Mouse (Mus musculus) midbrain, embryonic 12.5 days (tissue): Measurements from ENCODE around the gene Pde2a. TPM values are rescaled to one million over a fixed set of nuclear protein-coding genes. Genes with fewer than 3 reads are reported as not detected.
A peak's percentile ranks its signal among the peaks of the same experiment; 100 is the strongest.

ENCODE experiments used
- ATAC-seq: fragments of 200-750 bp; cut with Nextera tagmentation; 2 replicates; pipeline ENCODE4 v1.8.0; 2017; ENCODE audit warnings: low read depth, moderate TSS enrichment, moderate library complexity; ENCODE audit not compliant: low FRiP score
- H3K27ac ChIP-seq: fragments of 300-500 bp; sonication (generic); replicated peaks from 2 replicates; pipeline ENCODE4 v1.5.1; 2016; ENCODE audit warnings: mild to moderate bottlenecking
- H3K27me3 ChIP-seq: fragments of 300-500 bp; sonication (generic); 2 replicates; pipeline ENCODE4 v1.6.1; 2016; ENCODE audit warnings: mild to moderate bottlenecking
- H3K36me3 ChIP-seq: fragments of 300-500 bp; sonication (generic); 2 replicates; pipeline ENCODE4 v1.6.1; 2016
- H3K4me1 ChIP-seq: fragments of 300-500 bp; sonication (generic); 2 replicates; pipeline ENCODE4 v1.6.1; 2016
- H3K4me2 ChIP-seq: fragments of 300-500 bp; sonication (generic); replicated peaks from 2 replicates; pipeline ENCODE4 v1.6.1; 2016; ENCODE audit warnings: mild to moderate bottlenecking, moderate library complexity
- H3K4me3 ChIP-seq: fragments of 300-500 bp; sonication (generic); 2 replicates; pipeline ENCODE4 v1.5.1; 2016; ENCODE audit warnings: mild to moderate bottlenecking
- H3K9ac ChIP-seq: fragments of 300-500 bp; sonication (generic); replicated peaks from 2 replicates; pipeline ENCODE4 v1.6.1; 2016; ENCODE audit warnings: mild to moderate bottlenecking, moderate library complexity
- H3K9me3 ChIP-seq: fragments of 300-500 bp; sonication (generic); 2 replicates; pipeline ENCODE4 v1.6.1; 2016; ENCODE audit warnings: mild to moderate bottlenecking
- WGBS: fragments of 180-500 bp; shearing (Covaris S2); methylation state at CpG from one replicate; pipeline ENCODE4 v1.1.7; 2016; 5-methylcytosine and 5-hydroxymethylcytosine counted together
- polyA plus RNA-seq: library from polyadenylated mRNA; unstranded; fragments of >200 nt; fragmentation: Nextera tagmentation; extraction: Ambion mirVana; gene quantifications from 2 replicates; pipeline ENCODE4 v1.2.1, GENCODE M21; 2016

Pde2a gene
- polyA plus RNA-seq, 1 experiment from 2014 or later, result 16.1 TPM

GRCm38 (mm10) chr7:101385331-101385733 lies 36.2 kb upstream of the Pde2a start:
- Histone ChIP-seq H3K27ac (no peak overlapping the region), H3K27me3 (no peaks in the 10 kb centered on the region), H3K4me1 (peaks cover 11% of the 10 kb centered on the region; the same call in 1 of the 2 replicates), H3K4me3 (no peak overlapping the region), H3K9me3 (no peaks in the 10 kb centered on the region), H3K9ac (no peak overlapping the region), H3K4me2 (no peak overlapping the region), H3K36me3 (no peaks in the 10 kb centered on the region)
- 48% methylated on average over 6 of the region's 6 CpGs for WGBS
- ATAC-seq, result no peak

GRCm38 (mm10) chr7:101385866-101386452 lies 35.5 kb upstream of the Pde2a start:
- no peaks in the 10 kb centered on the region for H3K27me3 ChIP-seq
- ATAC-seq, result no peak
- 76% methylated on average over 6 of the region's 10 CpGs for whole genome bisulfite sequencing

GRCm38 (mm10) chr7:101389256-101389655 lies 32.2 kb upstream of the Pde2a start:
- Histone ChIP-seq H3K4me1 (peaks cover 24% of the 10 kb centered on the region; the same call in 1 of the 2 replicates), H3K9ac (no peak overlapping the region), H3K27me3 (no peaks in the 10 kb centered on the region), H3K4me2 (no peak overlapping the region), H3K9me3 (no peaks in the 10 kb centered on the region), H3K27ac (no peak overlapping the region), H3K36me3 (no peaks in the 10 kb centered on the region), H3K4me3 (no peak overlapping the region)
- 94% methylated on average over 6 of the region's 6 CpGs for WGBS
- no peak for ATAC-seq

More at GRCm38 (mm10) chr7:101385866-101386452, 35.5 kb upstream of the Pde2a start:
- H3K27ac ChIP-seq, result no peak overlapping the region
- H3K9ac ChIP-seq, result no peak overlapping the region
- no peak overlapping the region for H3K4me2 ChIP-seq
- H3K4me3 ChIP-seq, result no peak overlapping the region
- H3K4me1 ChIP-seq, result peaks cover 11% of the 10 kb centered on the region; the same call in 1 of the 2 replicates
- H3K9me3 ChIP-seq, result no peaks in the 10 kb centered on the region
- no peaks in the 10 kb centered on the region for H3K36me3 ChIP-seq

- 72% methylated on average over 4 of the region's 4 CpGs for WGBS
- Histone ChIP-seq H3K4me2 (no peak overlapping the region), H3K4me3 (no peak overlapping the region)
Observed at GRCm38 (mm10) chr7:101391909-101392479, 29.5 kb upstream of the Pde2a start.

GRCm38 (mm10) chr7:101393015-101393414 lies 28.5 kb upstream of the Pde2a start:
- ATAC-seq, result no peak
- Histone ChIP-seq H3K4me2 (no peak overlapping the region), H3K4me3 (no peak overlapping the region), H3K36me3 (no peaks in the 10 kb centered on the region), H3K27ac (no peak overlapping the region), H3K27me3 (no peaks in the 10 kb centered on the region), H3K9me3 (no peaks in the 10 kb centered on the region), H3K9ac (no peak overlapping the region), H3K4me1 (peaks cover 17% of the 10 kb centered on the region; the same call in 1 of the 2 replicates)
- WGBS, result 68% methylated on average over 4 of the region's 4 CpGs

More at GRCm38 (mm10) chr7:101391909-101392479, 29.5 kb upstream of the Pde2a start:
- H3K4me1 ChIP-seq, result peaks cover 17% of the 10 kb centered on the region; the same call in 1 of the 2 replicates
- H3K27ac ChIP-seq, result no peak overlapping the region
- no peaks in the 10 kb centered on the region for H3K27me3 ChIP-seq
- H3K9ac ChIP-seq, result no peak overlapping the region
- ATAC-seq, result no peak
- H3K9me3 ChIP-seq, result no peaks in the 10 kb centered on the region
- H3K36me3 ChIP-seq, result no peaks in the 10 kb centered on the region

GRCm38 (mm10) chr7:101393694-101394504 lies 27.6 kb upstream of the Pde2a start:
- Histone ChIP-seq H3K4me3 (no peak overlapping the region), H3K9me3 (no peaks in the 10 kb centered on the region), H3K9ac (0 out of 2 replicates have a peak overlapping the region, but pooled peaks have one; percentile 8), H3K36me3 (no peaks in the 10 kb centered on the region), H3K4me1 (peaks cover 17% of the 10 kb centered on the region; the same call in 1 of the 2 replicates), H3K27me3 (no peaks in the 10 kb centered on the region), H3K27ac (no peak overlapping the region; the same call in 1 of the 2 replicates), H3K4me2 (no peak overlapping the region)
- 40% methylated on average over 8 of the region's 8 CpGs for WGBS
- peak; percentile 64 for ATAC-seq

- no peak overlapping the region for H3K4me3 ChIP-seq
- H3K4me1 ChIP-seq, result peaks cover 17% of the 10 kb centered on the region; the same call in 1 of the 2 replicates
- no peak overlapping the region; the same call in 1 of the 2 replicates for H3K27ac ChIP-seq
- H3K27me3 ChIP-seq, result no peaks in the 10 kb centered on the region
- no peak overlapping the region for H3K9ac ChIP-seq
- 0 out of 2 replicates have a peak, but pooled peaks have one; percentile 6 for ATAC-seq
- no peaks in the 10 kb centered on the region for H3K36me3 ChIP-seq
- no peak overlapping the region for H3K4me2 ChIP-seq
- 50% methylated on average over 3 of the region's 3 CpGs for WGBS
- H3K9me3 ChIP-seq, result no peaks in the 10 kb centered on the region
Observed at GRCm38 (mm10) chr7:101394569-101394968, 26.9 kb upstream of the Pde2a start.

- H3K27me3 ChIP-seq, result no peaks in the 10 kb centered on the region
- no peaks in the 10 kb centered on the region for H3K36me3 ChIP-seq
- H3K4me3 ChIP-seq, result no peak overlapping the region
- WGBS, result 91% methylated on average over 2 of the region's 2 CpGs
- ATAC-seq, result no peak
- no peak overlapping the region for H3K9ac ChIP-seq
- H3K4me1 ChIP-seq, result peaks cover 17% of the 10 kb centered on the region; the same call in 1 of the 2 replicates
- no peaks in the 10 kb centered on the region for H3K9me3 ChIP-seq
- no peak overlapping the region for H3K27ac ChIP-seq
- H3K4me2 ChIP-seq, result no peak overlapping the region
Observed at GRCm38 (mm10) chr7:101395471-101395870, 26.0 kb upstream of the Pde2a start.

GRCm38 (mm10) chr7:101397175-101397574 lies 24.3 kb upstream of the Pde2a start:
- Histone ChIP-seq H3K4me3 (no peak overlapping the region), H3K4me2 (no peak overlapping the region), H3K9ac (no peak overlapping the region), H3K27ac (no peak overlapping the region), H3K27me3 (no peaks in the 10 kb centered on the region), H3K9me3 (no peaks in the 10 kb centered on the region), H3K4me1 (peaks cover 17% of the 10 kb centered on the region; the same call in 1 of the 2 replicates), H3K36me3 (no peaks in the 10 kb centered on the region)
- no peak for ATAC-seq
- 91% methylated on average over 4 of the region's 4 CpGs for WGBS

GRCm38 (mm10) chr7:101401510-101401909 lies 20.0 kb upstream of the Pde2a start:
- Histone ChIP-seq H3K9me3 (no peaks in the 10 kb centered on the region), H3K27me3 (no peaks in the 10 kb centered on the region), H3K4me2 (no peak overlapping the region), H3K9ac (no peak overlapping the region), H3K4me3 (no peak overlapping the region), H3K27ac (no peak overlapping the region), H3K4me1 (no peaks in the 10 kb centered on the region), H3K36me3 (no peaks in the 10 kb centered on the region)
- WGBS, result 88% methylated on average over 7 of the region's 7 CpGs
- ATAC-seq, result no peak

- no peaks in the 10 kb centered on the region for H3K27me3 ChIP-seq
- no peak overlapping the region for H3K27ac ChIP-seq
- no peaks in the 10 kb centered on the region for H3K9me3 ChIP-seq
- H3K9ac ChIP-seq, result no peak overlapping the region
- no peaks in the 10 kb centered on the region for H3K36me3 ChIP-seq
- 88% methylated on average over 5 of the region's 5 CpGs for WGBS
- H3K4me3 ChIP-seq, result no peak overlapping the region
- no peak overlapping the region for H3K4me2 ChIP-seq
- no peak for ATAC-seq
- H3K4me1 ChIP-seq, result no peaks in the 10 kb centered on the region
Observed at GRCm38 (mm10) chr7:101403831-101404230, 17.7 kb upstream of the Pde2a start.
